Mouse (Mus musculus) Patski (cell line): Measurements from ENCODE around the gene Kdm2a. TPM values are rescaled to one million over a fixed set of nuclear protein-coding genes. Genes with fewer than 3 reads are reported as not detected.

ENCODE experiments used
- ATAC-seq: fragments of 100-300 bp; one replicate; pipeline ENCODE4 v1.8.0; 2021
- CTCF ChIA-PET: fragments of 350-600 bp; sonication (Branson Sonifier 250); formaldehyde crosslinking; loops from one replicate; lab custom pipeline; 2022; ENCODE audit warnings: inconsistent platforms; lab: Charles Lee
- POLR2A ChIA-PET: fragments of 350-600 bp; sonication (Branson Sonifier 250); formaldehyde crosslinking; loops from one replicate; lab custom pipeline; 2022; ENCODE audit warnings: antibody characterized with exemption, inconsistent platforms; lab: Charles Lee
- DNase-seq: peaks from one replicate; pipeline ENCODE4 v3.0.0-alpha.2; 2011; ENCODE audit warnings: low read depth, low spot score
- H3K27me3 ChIP-seq: fragments of 371-371 bp; one replicate; pipeline ENCODE4 v1.5.1; 2021
- CTCF ChIP-seq: fragments of 100-300 bp; IDR thresholded peaks from one replicate; pipeline ENCODE4 v1.5.1; 2021
- in situ Hi-C: fragments of 300-500 bp; cut with MboI; formaldehyde crosslinking; loops from 3 replicates; pipeline ENCODE4 v1.11.1; 2018; ENCODE audit warnings: low pct_unique_long_range_greater_than_20kb, mixed read lengths
- polyA plus RNA-seq: library from polyadenylated mRNA; unstranded; gene quantifications from one replicate; pipeline ENCODE4 v1.2.3, GENCODE M21; 2021

Kdm2a gene
- polyA plus RNA-seq, 1 experiment from 2014 or later: 79.6 TPM

GRCm38 (mm10) chr19:4319272-4319671 lies 78.8 kb downstream of the Kdm2a start:
- CTCF ChIA-PET: no interaction called here

GRCm38 (mm10) chr19:4317181-4317580 lies 80.9 kb downstream of the Kdm2a start:
- DNase-seq: no peak
- ATAC-seq: no peak
- POLR2A ChIA-PET: interaction anchor here (0.6 kb wide), 1 partner anchor 94 kb away, joined by 3 read pairs; no protein-coding TSS in a partner anchor
- CTCF ChIA-PET: interaction anchor here (3.6 kb wide), 1 partner anchor 14 kb away, joined by 14 read pairs; no protein-coding TSS in a partner anchor
- TF ChIP-seq CTCF: no peak
- in situ Hi-C loops: no loop called here
- no peaks in the 10 kb centered on the region for H3K27me3 ChIP-seq

More at GRCm38 (mm10) chr19:4319272-4319671, 78.8 kb downstream of the Kdm2a start:
- ATAC-seq (no peak), DNase-seq (no peak)
- in situ Hi-C loops: no loop called here
- no peak for TF ChIP-seq CTCF
- POLR2A ChIA-PET: no interaction called here
- H3K27me3 ChIP-seq: no peaks in the 10 kb centered on the region

- H3K27me3 ChIP-seq: no peaks in the 10 kb centered on the region
- ATAC-seq (peak; percentile 72), DNase-seq (peak; percentile 66)
- in situ Hi-C loops: no loop called here
- POLR2A ChIA-PET: interaction anchor here (0.6 to 0.8 kb wide), 2 partner anchors 12 to 279 kb away, joined by 3 to 4 read pairs; no protein-coding TSS in a partner anchor
- TF ChIP-seq CTCF: no peak
- CTCF ChIA-PET: interaction anchor here (0.8 to 3.6 kb wide), 7 partner anchors 16 to 109 kb away, joined by 3 to 14 read pairs (median 4); no protein-coding TSS in a partner anchor
Measured at GRCm38 (mm10) chr19:4315223-4315944, 82.7 kb downstream of the Kdm2a start.

- DNase-seq (no peak), ATAC-seq (no peak)
- H3K27me3 ChIP-seq: no peaks in the 10 kb centered on the region
- TF ChIP-seq CTCF: peak; percentile 87
- in situ Hi-C loops: loop anchor here (5.0 kb wide), 2 partner anchors 52 to 102 kb away; no protein-coding TSS in a partner anchor
- ChIA-PET CTCF (interaction anchor here (0.6 to 1.5 kb wide), 4 partner anchors 46 to 80 kb away, joined by 3 to 6 read pairs (median 3); no protein-coding TSS in a partner anchor), POLR2A (interaction anchor here (0.6 to 0.7 kb wide), 2 partner anchors 57 to 211 kb away, joined by 3 read pairs; no protein-coding TSS in a partner anchor)
Measured at GRCm38 (mm10) chr19:4309776-4310185, 88.3 kb downstream of the Kdm2a start.

GRCm38 (mm10) chr19:4309302-4309701 lies 88.8 kb downstream of the Kdm2a start:
- in situ Hi-C loops: no loop called here
- CTCF ChIA-PET: interaction anchor here (1.5 kb wide), 2 partner anchors 50 to 52 kb away, joined by 3 to 6 read pairs; no protein-coding TSS in a partner anchor
- H3K27me3 ChIP-seq: no peaks in the 10 kb centered on the region
- POLR2A ChIA-PET: interaction anchor here (0.6 to 0.7 kb wide), 2 partner anchors 56 to 210 kb away, joined by 3 read pairs; no protein-coding TSS in a partner anchor
- TF ChIP-seq CTCF: no peak
- DNase-seq (no peak), ATAC-seq (no peak)

GRCm38 (mm10) chr19:4306190-4306577 lies 91.9 kb downstream of the Kdm2a start, which contains the start of gene Grk2:
TSS of gene Grk2 (minus strand) at chr19:4306222.
- DNase-seq (no peak), ATAC-seq (peak; percentile 70)
- H3K27me3 ChIP-seq: no peaks in the 10 kb centered on the region
- in situ Hi-C loops: no loop called here
- CTCF ChIA-PET: interaction anchor here (0.7 to 1.6 kb wide), 4 partner anchors 23 to 48 kb away, joined by 3 to 8 read pairs (median 4); partner anchors contain the start of gene Ankrd13d
- TF ChIP-seq CTCF: no peak
- POLR2A ChIA-PET: interaction anchor here (0.7 kb wide), 1 partner anchor 31 kb away, joined by 3 read pairs; no protein-coding TSS in a partner anchor

GRCm38 (mm10) chr19:4305491-4306189 lies 92.4 kb downstream of the Kdm2a start:
- DNase-seq: no peak
- ChIA-PET POLR2A (interaction anchor here (0.5 to 1.2 kb wide), 3 partner anchors 30 to 138 kb away, joined by 3 to 4 read pairs (median 4); no protein-coding TSS in a partner anchor), CTCF (interaction anchor here (0.8 to 1.3 kb wide), 2 partner anchors 23 to 47 kb away, joined by 3 to 5 read pairs; partner anchors contain the start of gene Ankrd13d)
- ATAC-seq: peak; percentile 46
- in situ Hi-C loops: no loop called here
- no peaks in the 10 kb centered on the region for H3K27me3 ChIP-seq
- no peak for TF ChIP-seq CTCF

GRCm38 (mm10) chr19:4304871-4305321 lies 93.2 kb downstream of the Kdm2a start:
- POLR2A ChIA-PET: interaction anchor here (0.5 to 1.2 kb wide), 4 partner anchors 24 to 139 kb away, joined by 3 to 5 read pairs (median 4); no protein-coding TSS in a partner anchor
- CTCF ChIA-PET: interaction anchor here (1.3 to 2.5 kb wide), 2 partner anchors 47 kb away, joined by 5 to 8 read pairs; no protein-coding TSS in a partner anchor
- in situ Hi-C loops: no loop called here
- no peak for DNase-seq
- TF ChIP-seq CTCF: no peak
- ATAC-seq: no peak
- H3K27me3 ChIP-seq: no peaks in the 10 kb centered on the region

- ChIA-PET POLR2A (interaction anchor here (0.9 kb wide), 1 partner anchor 23 kb away, joined by 5 read pairs; no protein-coding TSS in a partner anchor), CTCF (interaction anchor here (2.5 kb wide), 2 partner anchors 21 to 46 kb away, joined by 7 to 8 read pairs; partner anchors contain the start of gene Ankrd13d)
- H3K27me3 ChIP-seq: no peaks in the 10 kb centered on the region
- in situ Hi-C loops: no loop called here
- ATAC-seq (no peak), DNase-seq (no peak)
- TF ChIP-seq CTCF: no peak
Measured at GRCm38 (mm10) chr19:4304251-4304821, 93.7 kb downstream of the Kdm2a start.
